Comparison of ENCODE assay signal across 26 mouse cellular contexts in the genomic region with DNA sequence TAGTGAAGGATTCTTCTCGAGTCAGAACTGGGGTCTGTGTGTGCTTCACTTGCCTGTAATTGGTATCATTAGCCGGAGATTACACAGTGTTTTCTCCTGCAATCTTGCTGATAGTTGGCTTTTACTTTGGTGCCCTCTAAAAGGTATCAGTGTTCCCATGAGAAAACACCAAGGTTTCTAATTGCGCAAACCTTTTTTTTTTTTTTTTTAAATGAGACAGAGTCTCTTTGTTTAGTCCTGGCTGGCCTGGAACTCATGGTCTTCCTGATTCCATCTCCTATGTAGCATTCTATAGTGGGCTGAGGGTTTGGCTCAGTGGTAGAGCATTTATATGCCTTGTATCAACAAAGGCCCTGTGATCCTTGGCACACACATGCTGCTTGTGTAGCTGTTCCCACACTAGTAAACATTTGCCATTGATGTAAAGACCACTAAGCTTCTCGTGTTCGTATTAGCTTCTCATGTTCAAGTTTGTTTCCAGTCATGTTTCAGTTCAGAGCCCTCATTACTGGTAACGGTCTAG.
DNase-seq lines count a peak whose midpoint lies in the region; ATAC-seq and TF ChIP-seq lines count a peak whose summit lies in the region.
"Had no signal": no experiment of that assay in that cellular context is flagged by ENCODE, and none has a peak within 500 bp of the region (broad histone marks: within the 10 kb centered on the region; RNA-seq: fewer than 3 reads in every experiment).

No protein-coding gene starts in this region.

- TF ChIP-seq CTCF in hindbrain, postnatal 0 days (IDR thresholded peaks at IDR 0.05; ENCODE audit: low read depth) = no peak

- no peak for ATAC-seq in hindbrain, postnatal 0 days
- no peak for ATAC-seq in hindbrain, embryonic 13.5 days (ENCODE audit: low FRiP score)
- ATAC-seq in embryonic facial prominence, embryonic 14.5 days (ENCODE audit: low read depth) = peak; percentile 75; the same call in 1 of the 2 replicates
- ATAC-seq in limb, embryonic 13.5 days (ENCODE audit: low FRiP score, low read depth) = peak; percentile 68; the same call in 1 of the 2 replicates
- ATAC-seq in erythroid progenitor cell, adult 5-6 weeks (replicated peaks; ENCODE audit: low FRiP score, poor library complexity, severe bottlenecking) = no peak
- ATAC-seq in midbrain, embryonic 16.5 days = no peak
- ATAC-seq: CD4-positive, CD25-positive, alpha-beta regulatory T cell, adult 4 months; forebrain, embryonic 16.5 days; liver, embryonic 12.5 days had no signal

- H3K4me3 ChIP-seq in hindbrain, postnatal 0 days (ENCODE audit: low read length) = no peak overlapping the region
- H3K4me3 ChIP-seq in hindbrain, embryonic 13.5 days = no peak overlapping the region
- H3K4me3 ChIP-seq in embryonic facial prominence, embryonic 14.5 days (ENCODE audit: low read depth, low read length) = no peak overlapping the region
- H3K4me3 ChIP-seq in limb, embryonic 13.5 days = no peak overlapping the region
- no peak overlapping the region for H3K4me3 ChIP-seq in midbrain, embryonic 16.5 days (ENCODE audit: low read depth, low read length)
- H3K4me3 ChIP-seq: gastrocnemius, adult 2 months; hindbrain, embryonic 12.5 days; liver, embryonic 12.5 days; myocyte; neural tube, embryonic 13.5 days had no signal

- no peaks in the 10 kb centered on the region for H3K27me3 ChIP-seq in hindbrain, postnatal 0 days (ENCODE audit: insufficient read depth, low read length)
- H3K27me3 ChIP-seq in hindbrain, embryonic 13.5 days = no peaks in the 10 kb centered on the region
- H3K27me3 ChIP-seq in embryonic facial prominence, embryonic 14.5 days (replicated peaks; ENCODE audit: control insufficient read depth, insufficient read depth, low read length) = no peaks in the 10 kb centered on the region
- H3K27me3 ChIP-seq in limb, embryonic 13.5 days = no peaks in the 10 kb centered on the region
- H3K27me3 ChIP-seq in midbrain, embryonic 16.5 days (ENCODE audit: control insufficient read depth, insufficient read depth, low read depth, low read length) = no peaks in the 10 kb centered on the region
- H3K27me3 ChIP-seq: hindbrain, embryonic 12.5 days; liver, embryonic 12.5 days; neural tube, embryonic 13.5 days had no signal

- no peak for DNase-seq in hindbrain, postnatal 0 days (ENCODE audit: low spot score)
- DNase-seq in 3T3-L1 (ENCODE audit: low read depth, low spot score) = peak; percentile 15
- peak; percentile 68 for DNase-seq in embryonic facial prominence, embryonic 14.5 days (ENCODE audit: low spot score)
- DNase-seq: cerebellum, adult 8-10 months; gastrocnemius, adult 2 months; gastrocnemius, postnatal 36 days; heart, adult 18-20 months; heart, postnatal 36 days; kidney, adult 2 months; kidney, postnatal 4 days; layer of hippocampus, postnatal 36 days; left cerebral cortex, postnatal 4 days; lung, adult 18-20 months; lung, postnatal 14 days had no signal

- H3K4me2 ChIP-seq in hindbrain, postnatal 0 days (ENCODE audit: low read depth, low read length) = no peak overlapping the region
- no peak overlapping the region for H3K4me2 ChIP-seq in hindbrain, embryonic 13.5 days
- H3K4me2 ChIP-seq in embryonic facial prominence, embryonic 14.5 days (ENCODE audit: low read depth, low read length) = no peak overlapping the region
- 0 out of 2 replicates have a peak overlapping the region, but pooled peaks have one; percentile 4 for H3K4me2 ChIP-seq in limb, embryonic 13.5 days (replicated peaks)
- H3K4me2 ChIP-seq in midbrain, embryonic 16.5 days (ENCODE audit: low read length) = no peak overlapping the region
- H3K4me2 ChIP-seq: heart, embryonic 11.5 days; hindbrain, embryonic 12.5 days; liver, embryonic 12.5 days; neural tube, embryonic 13.5 days had no signal

- no peak overlapping the region for H3K9ac ChIP-seq in hindbrain, postnatal 0 days (replicated peaks; ENCODE audit: low read length)
- H3K9ac ChIP-seq in hindbrain, embryonic 13.5 days = no peak overlapping the region
- no peak overlapping the region for H3K9ac ChIP-seq in embryonic facial prominence, embryonic 14.5 days (ENCODE audit: low read depth, low read length)
- H3K9ac ChIP-seq in limb, embryonic 13.5 days = no peak overlapping the region
- no peak overlapping the region for H3K9ac ChIP-seq in midbrain, embryonic 16.5 days (ENCODE audit: low read depth, low read length)
- H3K9ac ChIP-seq: hindbrain, embryonic 12.5 days; liver, embryonic 12.5 days; neural tube, embryonic 13.5 days had no signal

- no peaks in the 10 kb centered on the region for H3K36me3 ChIP-seq in hindbrain, postnatal 0 days (ENCODE audit: insufficient read depth, low read length)
- H3K36me3 ChIP-seq in hindbrain, embryonic 13.5 days = no peaks in the 10 kb centered on the region
- no peaks in the 10 kb centered on the region for H3K36me3 ChIP-seq in embryonic facial prominence, embryonic 14.5 days (ENCODE audit: control insufficient read depth, insufficient read depth, low read length)
- H3K36me3 ChIP-seq in limb, embryonic 13.5 days = peaks cover 14% of the 10 kb centered on the region
- H3K36me3 ChIP-seq in midbrain, embryonic 16.5 days (ENCODE audit: control insufficient read depth, insufficient read depth, low read length) = no peaks in the 10 kb centered on the region
- H3K36me3 ChIP-seq: hindbrain, embryonic 12.5 days; liver, embryonic 12.5 days; neural tube, embryonic 13.5 days had no signal

- 68% methylated on average over 6 of the region's 6 CpGs for WGBS in hindbrain, postnatal 0 days
- WGBS in hindbrain, embryonic 13.5 days = 72% methylated on average over 6 of the region's 6 CpGs
- WGBS in embryonic facial prominence, embryonic 14.5 days = 37% methylated on average over 6 of the region's 6 CpGs
- 40% methylated on average over 6 of the region's 6 CpGs for WGBS in limb, embryonic 13.5 days
- 81% methylated on average over 6 of the region's 6 CpGs for WGBS in midbrain, embryonic 16.5 days

- H3K27ac ChIP-seq in hindbrain, postnatal 0 days = 0 out of 2 replicates have a peak overlapping the region, but pooled peaks have one; percentile 4
- H3K27ac ChIP-seq in hindbrain, embryonic 13.5 days = no peak overlapping the region
- no peak overlapping the region; the same call in 1 of the 2 replicates for H3K27ac ChIP-seq in embryonic facial prominence, embryonic 14.5 days (replicated peaks; ENCODE audit: low read depth, low read length)
- H3K27ac ChIP-seq in limb, embryonic 13.5 days = peak overlapping the region; percentile 55; the same call in 1 of the 2 replicates
- H3K27ac ChIP-seq in midbrain, embryonic 16.5 days (ENCODE audit: low read length) = no peak overlapping the region
- H3K27ac ChIP-seq: gastrocnemius, adult 2 months; hindbrain, embryonic 12.5 days; kidney, postnatal 0 days; liver, embryonic 12.5 days; neural tube, embryonic 13.5 days had no signal

- no peaks in the 10 kb centered on the region for H3K9me3 ChIP-seq in hindbrain, postnatal 0 days (ENCODE audit: low read length)
- no peaks in the 10 kb centered on the region for H3K9me3 ChIP-seq in hindbrain, embryonic 13.5 days
- H3K9me3 ChIP-seq in embryonic facial prominence, embryonic 14.5 days (ENCODE audit: control insufficient read depth, low read length) = no peaks in the 10 kb centered on the region
- no peaks in the 10 kb centered on the region for H3K9me3 ChIP-seq in limb, embryonic 13.5 days
- no peaks in the 10 kb centered on the region for H3K9me3 ChIP-seq in midbrain, embryonic 16.5 days (replicated peaks; ENCODE audit: control insufficient read depth, low read length, poor library complexity, severe bottlenecking)
- H3K9me3 ChIP-seq: hindbrain, embryonic 12.5 days; liver, embryonic 12.5 days; neural tube, embryonic 13.5 days had no signal

- no peaks in the 10 kb centered on the region for H3K4me1 ChIP-seq in hindbrain, postnatal 0 days (ENCODE audit: insufficient read depth, low read length)
- H3K4me1 ChIP-seq in hindbrain, embryonic 13.5 days (replicated peaks) = no peaks in the 10 kb centered on the region
- peaks cover 26% of the 10 kb centered on the region for H3K4me1 ChIP-seq in embryonic facial prominence, embryonic 14.5 days (ENCODE audit: control insufficient read depth, insufficient read depth, low read length)
- peaks cover 29% of the 10 kb centered on the region for H3K4me1 ChIP-seq in limb, embryonic 13.5 days
- H3K4me1 ChIP-seq in midbrain, embryonic 16.5 days (ENCODE audit: control insufficient read depth, insufficient read depth, low read length) = no peaks in the 10 kb centered on the region
- H3K4me1 ChIP-seq: hindbrain, embryonic 12.5 days; liver, embryonic 12.5 days; neural tube, embryonic 13.5 days had no signal

Comparison
In these comparisons a context has a peak if more than half of its experiments do, and no peak if none do; other contexts are left out.
1. H3K27ac ChIP-seq: peak in hindbrain, postnatal 0 days (single experiment) and limb, embryonic 13.5 days (single experiment); none in hindbrain, embryonic 13.5 days (single experiment), embryonic facial prominence, embryonic 14.5 days (single experiment) and midbrain, embryonic 16.5 days (single experiment).
2. ATAC-seq: peak in embryonic facial prominence, embryonic 14.5 days (single experiment) and limb, embryonic 13.5 days (single experiment); none in hindbrain, postnatal 0 days (single experiment), hindbrain, embryonic 13.5 days (single experiment), erythroid progenitor cell, adult 5-6 weeks (single experiment) and midbrain, embryonic 16.5 days (single experiment).